Mouse (Mus musculus) large intestine, adult 2 months (tissue): Measurements from ENCODE around the gene Tmem209. TPM values are rescaled to one million over a fixed set of nuclear protein-coding genes. Genes with fewer than 3 reads are reported as not detected.

Experiments
- DNase-seq: peaks from one replicate; pipeline ENCODE4 v3.0.0-alpha.2; 2012; ENCODE audit warnings: low read depth, low spot score
- WGBS: fragments of 180-500 bp; shearing (Covaris S2); methylation state at CpG from one replicate; pipeline ENCODE4 v1.1.7; 2018; 5-methylcytosine and 5-hydroxymethylcytosine counted together
- polyA plus RNA-seq: library from polyadenylated mRNA; depleted of rRNA; stranded (reverse); fragments of >200 nt; gene quantifications from 2 replicates; pipeline ENCODE4 v1.2.3, GENCODE M21; 2012

Gene Tmem209
- polyA plus RNA-seq, 1 experiment = 25.0 TPM

DNA sequence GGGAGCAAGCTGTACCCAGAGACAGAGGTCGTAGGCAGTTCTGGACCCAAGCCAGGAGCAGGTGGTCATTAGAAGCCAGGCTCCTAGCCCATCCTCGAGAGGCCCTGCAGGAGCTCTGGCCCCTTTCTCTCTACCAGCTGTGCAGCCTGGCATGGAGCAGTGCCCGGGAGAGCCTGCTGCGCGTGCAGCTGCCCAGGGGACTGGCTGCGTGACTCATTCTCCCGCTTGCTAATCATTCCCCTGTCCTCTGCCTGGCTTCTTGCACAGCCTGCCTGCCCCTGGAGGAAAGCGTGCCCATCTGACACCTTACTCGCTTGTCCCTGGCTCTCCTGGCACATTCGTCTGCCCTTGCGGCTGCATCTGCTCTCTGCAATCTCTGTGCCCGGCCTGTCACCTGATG, 40.2 kb downstream of the Tmem209 start:
- DNase-seq = no peak
- WGBS = 78% methylated on average over 12 of the region's 12 CpGs

- DNase-seq = no peak
- 55% methylated on average over 12 of the region's 12 CpGs for WGBS
Observed at GRCm38 (mm10) chr6:30468684-30469083, 40.9 kb downstream of the Tmem209 start.

- 77% methylated on average over 1 of the region's 1 CpGs for WGBS
Observed at GRCm38 (mm10) chr6:30468058-30468457, 41.5 kb downstream of the Tmem209 start.

GRCm38 (mm10) chr6:30465586-30465985, 44.0 kb downstream of the Tmem209 start:
- no peak for DNase-seq
- 80% methylated on average over 11 of the region's 11 CpGs for WGBS

More at GRCm38 (mm10) chr6:30468058-30468457, 41.5 kb downstream of the Tmem209 start:
- DNase-seq = no peak

DNA sequence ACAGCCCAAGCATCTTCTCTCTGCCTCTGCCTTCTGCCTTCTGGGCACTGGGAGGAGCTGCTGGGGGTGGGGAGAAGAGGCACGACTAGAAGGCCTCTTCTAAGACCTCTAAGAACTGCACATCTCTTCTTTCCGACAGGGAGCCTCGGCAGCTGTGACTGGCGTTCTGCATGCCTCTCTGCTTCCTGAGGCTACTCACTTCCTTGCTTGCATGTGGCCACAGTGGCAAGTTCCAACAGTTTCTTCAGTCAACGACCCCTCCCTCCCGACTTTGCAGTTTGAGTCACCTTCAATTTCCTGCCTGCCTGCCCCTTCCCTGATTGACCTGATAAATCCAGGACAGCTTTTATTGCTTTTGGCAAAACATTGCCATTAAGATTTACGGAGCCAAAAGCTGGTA, 46.8 kb downstream of the Tmem209 start:
- WGBS = 22% methylated on average over 7 of the region's 7 CpGs
- DNase-seq = no peak

GRCm38 (mm10) chr6:30461755-30462344, 47.7 kb downstream of the Tmem209 start:
- 92% methylated on average over 13 of the region's 13 CpGs for WGBS
- no peak for DNase-seq

GRCm38 (mm10) chr6:30460750-30461446, 48.7 kb downstream of the Tmem209 start:
- DNase-seq = no peak
- 57% methylated on average over 19 of the region's 19 CpGs for WGBS

- DNase-seq = peak; percentile 19
- 14% methylated on average over 40 of the region's 40 CpGs for WGBS
Observed at GRCm38 (mm10) chr6:30459811-30460749, 49.5 kb downstream of the Tmem209 start.

DNA sequence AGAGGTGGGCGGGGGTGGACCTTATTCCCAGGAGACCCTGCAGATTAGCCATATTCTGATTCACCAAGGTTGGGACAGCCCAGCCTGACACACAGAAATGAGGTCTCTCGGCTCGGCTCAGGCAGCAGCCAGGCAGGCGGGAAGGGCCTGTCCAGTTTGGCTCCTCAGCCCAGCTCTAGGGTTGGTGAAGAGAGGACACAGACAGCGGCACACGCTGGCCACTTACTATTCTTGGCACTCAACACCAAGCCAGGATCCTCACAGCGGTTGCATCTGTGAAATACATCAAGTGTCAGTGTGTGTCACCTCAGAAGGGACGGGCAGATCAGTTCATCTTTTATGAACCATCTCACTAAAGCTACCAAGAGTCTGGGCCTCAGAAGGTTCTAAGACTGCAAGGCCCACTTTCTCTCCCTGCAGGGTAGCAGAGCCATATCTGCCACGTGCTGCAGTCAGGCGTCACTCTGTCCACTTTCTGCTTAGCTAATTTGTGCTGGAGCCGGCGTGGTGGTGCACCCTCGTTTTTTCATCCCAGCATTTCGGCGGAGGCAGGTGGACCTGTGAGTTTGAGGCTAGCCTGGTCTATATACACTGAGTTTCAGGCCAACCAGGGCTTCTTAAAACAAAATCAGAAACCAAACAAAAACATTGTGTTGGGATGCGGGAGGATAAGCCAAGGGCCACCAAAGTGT, 50.4 kb downstream of the Tmem209 start:
- WGBS = 71% methylated on average over 16 of the region's 16 CpGs
- no peak for DNase-seq

DNA sequence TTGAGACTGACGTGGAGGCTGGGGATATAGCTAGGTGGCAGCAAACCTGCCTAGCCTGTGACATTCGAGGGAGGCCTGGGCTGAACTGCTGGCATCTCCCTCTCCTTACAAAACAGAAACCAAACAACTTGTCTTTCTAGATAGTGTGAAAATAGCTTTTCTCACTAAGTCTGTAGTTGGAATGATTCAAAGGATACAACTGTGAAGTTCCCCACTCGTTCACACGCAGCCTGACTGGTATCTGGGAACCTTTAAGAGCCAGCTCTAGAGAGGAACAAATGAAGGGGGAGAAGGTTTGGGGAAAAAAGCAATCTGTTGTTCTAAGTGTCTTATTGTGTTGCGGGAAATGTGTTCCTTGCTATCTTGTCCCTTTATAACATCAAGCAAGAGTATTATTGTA, 51.0 kb downstream of the Tmem209 start:
- 92% methylated on average over 5 of the region's 5 CpGs for WGBS
- no peak for DNase-seq

DNA sequence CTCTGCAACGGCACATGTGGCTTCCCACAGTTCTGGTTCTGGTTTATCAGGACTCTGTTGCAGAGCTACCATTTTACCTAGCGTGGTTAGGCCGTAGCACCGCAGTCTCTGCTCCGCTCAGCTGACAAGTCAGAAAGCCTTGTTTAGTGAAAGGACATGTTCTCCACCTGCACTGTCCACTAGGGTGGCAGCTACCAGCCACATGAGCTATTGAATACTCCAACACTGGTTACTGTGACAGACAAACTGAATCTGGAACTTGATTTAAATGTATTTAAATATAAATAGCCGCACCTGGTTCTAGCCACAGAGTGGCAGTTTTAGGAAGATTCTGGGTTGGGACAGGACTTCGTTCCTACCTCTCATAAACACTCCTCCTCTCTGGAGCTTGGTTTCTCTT, 52.6 kb downstream of the Tmem209 start:
- DNase-seq = no peak
- WGBS = 84% methylated on average over 7 of the region's 7 CpGs

GRCm38 (mm10) chr6:30439576-30439975, 70.0 kb downstream of the Tmem209 start:
- DNase-seq = no peak
- WGBS = 98% methylated on average over 10 of the region's 10 CpGs

DNA sequence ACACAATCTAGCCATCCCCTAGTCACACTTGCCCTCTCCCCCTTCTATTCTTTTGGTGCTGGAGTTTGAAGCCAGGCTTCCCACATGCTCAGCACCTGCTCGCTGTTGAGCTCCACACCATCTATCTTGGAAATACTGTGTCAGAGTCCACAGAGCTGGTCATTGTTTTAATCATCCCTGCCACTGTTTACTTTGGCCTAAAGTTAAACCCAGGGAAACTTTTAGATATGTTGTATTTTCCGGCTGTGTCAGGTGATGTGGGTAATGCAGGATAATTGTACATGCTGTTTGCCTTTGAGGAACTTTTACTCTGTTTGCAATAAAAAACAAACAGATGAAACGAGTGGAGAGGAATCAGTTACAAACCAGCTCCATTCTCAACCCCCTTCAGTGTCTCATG, 72.5 kb downstream of the Tmem209 start:
- 22% methylated on average over 3 of the region's 3 CpGs for WGBS
- DNase-seq = peak; percentile 22

GRCm38 (mm10) chr6:30436476-30436875, 73.1 kb downstream of the Tmem209 start:
- DNase-seq = no peak
- 85% methylated on average over 3 of the region's 3 CpGs for WGBS

DNA sequence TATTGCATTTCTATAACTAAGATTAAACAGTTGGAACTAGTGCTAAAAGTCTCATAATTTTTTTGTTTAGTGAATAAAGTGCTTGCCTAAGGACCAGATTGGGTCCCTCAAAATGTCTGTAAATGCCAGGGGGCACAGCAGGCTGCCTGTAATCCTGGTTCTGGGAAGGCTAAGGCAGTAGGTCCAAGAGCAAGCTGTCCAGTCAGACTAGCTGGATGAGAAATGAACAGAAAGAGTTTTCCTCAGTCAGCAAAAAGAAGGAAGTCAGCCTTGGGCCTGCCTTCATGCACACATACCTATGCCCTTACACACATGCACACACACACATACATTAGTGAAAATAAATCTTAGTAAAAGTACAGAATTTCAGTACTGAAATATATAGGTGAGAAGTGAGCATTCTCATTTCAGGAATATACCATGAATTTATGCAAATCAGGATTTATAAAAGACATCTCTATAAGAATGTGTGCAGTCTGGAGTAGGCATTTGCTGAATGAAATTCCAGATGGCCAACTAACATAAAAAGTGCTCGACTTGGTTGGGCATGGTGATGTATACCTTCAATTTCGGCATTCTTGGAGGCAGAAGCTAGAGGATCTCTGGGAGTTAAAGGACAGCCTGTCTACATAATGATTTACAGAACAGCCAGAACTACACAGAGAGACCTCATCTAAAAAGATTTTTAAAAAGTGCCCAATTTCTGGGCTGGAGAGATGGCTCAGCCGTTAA, 77.0 kb downstream of the Tmem209 start:
- WGBS = 63% methylated on average over 3 of the region's 3 CpGs
- no peak for DNase-seq
